Mouse (Mus musculus): ENCODE measurements around the gene Dbp. TPM values are rescaled to one million over a fixed set of nuclear protein-coding genes. Genes with fewer than 3 reads are reported as not detected.

Gene Dbp
- total RNA-seq, 2 experiments from 2014 or later = 22.1 to 26.9 TPM

Other genes with a start within 250 kb of the Dbp start
- gene Ftl1, start 245.2 kb upstream of the Dbp start, total RNA-seq (2021) = 100 to 1,000 TPM; 339 to 373 TPM
- gene Bax, start 238.2 kb upstream of the Dbp start, total RNA-seq (2021) = 10 to 100 TPM; 39.3 to 43.8 TPM
- under 1 TPM; 0.17 to 0.36 TPM for gene Tulp2, start 223.2 kb upstream of the Dbp start, total RNA-seq (2021)
- 1 to 10 TPM; 3.8 to 5.4 TPM for gene Gm45808, start 218.3 kb upstream of the Dbp start, total RNA-seq (2021)
- gene Dhdh, start 216.3 kb upstream of the Dbp start, total RNA-seq (2021) = 1 to 10 TPM; 8.3 TPM
- 100 to 1,000 TPM; 182 to 199 TPM for gene Nucb1, start 194.7 kb upstream of the Dbp start, total RNA-seq (2021)
- 10 to 100 TPM; 22.7 to 23.5 TPM for gene Ppp1r15a, start 178.8 kb upstream of the Dbp start, total RNA-seq (2021)
- 10 to 100 TPM; 17.1 to 20.3 TPM for gene Plekha4, start 178.8 kb upstream of the Dbp start, total RNA-seq (2021)
- under 1 TPM; 0.61 to 0.80 TPM for gene Hsd17b14, start 150.2 kb upstream of the Dbp start, total RNA-seq (2021)
- gene Bcat2, start 134.9 kb upstream of the Dbp start, total RNA-seq (2021) = 10 to 100 TPM; 32.2 to 36.3 TPM
- not detected for gene Fgf21, start 89.6 kb upstream of the Dbp start, total RNA-seq (2021)
- not detected for gene Fut1, start 87.8 kb upstream of the Dbp start, total RNA-seq (2021)
- gene Izumo1, start 83.3 kb upstream of the Dbp start, total RNA-seq (2021) = under 1 TPM; 0.34 to 0.36 TPM
- 10 to 100 TPM; 23.0 to 25.6 TPM for gene Rasip1, start 77.6 kb upstream of the Dbp start, total RNA-seq (2021)
- gene Mamstr, start 65.1 kb upstream of the Dbp start, total RNA-seq (2021) = 100 to 1,000 TPM; 170 to 187 TPM
- not detected for gene Fut2, start 38.7 kb upstream of the Dbp start, total RNA-seq (2021)
- gene Ntn5, start 21.1 kb upstream of the Dbp start, total RNA-seq (2021) = 1 to 10 TPM in 1 of 2 experiments, under 1 TPM in 1; 0.88 to 1.3 TPM
- under 1 TPM; 0.23 to 0.39 TPM for gene Sec1, start 10.7 kb upstream of the Dbp start, total RNA-seq (2021)
- 1 to 10 TPM; 4.6 to 4.9 TPM for gene Car11, start 5.2 kb upstream of the Dbp start, total RNA-seq (2021)
- gene Rpl18, start 10.4 kb downstream of the Dbp start, total RNA-seq (2021) = 1,000 to 10,000 TPM in 1 of 2 experiments, 100 to 1,000 TPM in 1; 1,000 to 1,132 TPM
- gene Sphk2, start 12.9 kb downstream of the Dbp start, total RNA-seq (2021) = 10 to 100 TPM; 17.4 to 17.9 TPM
- gene Fam83e, start 16.1 kb downstream of the Dbp start, total RNA-seq (2021) = under 1 TPM; 0.34 to 0.52 TPM
- not detected for gene Spaca4, start 20.7 kb downstream of the Dbp start, total RNA-seq (2021)
- gene Lmtk3, start 78.7 kb downstream of the Dbp start, total RNA-seq (2021) = under 1 TPM; 0.54 to 0.65 TPM
- gene Sult2b1, start 79.6 kb downstream of the Dbp start, total RNA-seq (2021) = under 1 TPM in 1 of 2 experiments, not detected in 1; 0.60 TPM
- gene Cyth2, start 109.5 kb downstream of the Dbp start, total RNA-seq (2021) = 10 to 100 TPM; 56.1 to 61.5 TPM
- gene Kcnj14, start 119.7 kb downstream of the Dbp start, total RNA-seq (2021) = under 1 TPM; 0.39 TPM
- 10 to 100 TPM; 17.4 to 18.0 TPM for gene Grwd1, start 125.9 kb downstream of the Dbp start, total RNA-seq (2021)
- gene Kdelr1, start 167.7 kb downstream of the Dbp start, total RNA-seq (2021) = 100 to 1,000 TPM; 101 to 104 TPM
- 1 to 10 TPM; 1.2 to 1.5 TPM for gene Grin2d, start 173.3 kb downstream of the Dbp start, total RNA-seq (2021)
- under 1 TPM; 0.39 to 0.75 TPM for gene Syngr4, start 191.6 kb downstream of the Dbp start, total RNA-seq (2021)
- 10 to 100 TPM; 31.4 to 33.7 TPM for gene Tmem143, start 191.9 kb downstream of the Dbp start, total RNA-seq (2021)
- gene Emp3, start 216.3 kb downstream of the Dbp start, total RNA-seq (2021) = 10 to 100 TPM; 85.8 to 88.0 TPM
- 1 to 10 TPM; 2.4 to 2.5 TPM for gene Ccdc114, start 219.0 kb downstream of the Dbp start, total RNA-seq (2021)

Data from gastrocnemius, postnatal 4 days (tissue).